Mouse (Mus musculus) heart, embryonic 13.5 days (tissue): ENCODE measurements at regions not wholly inside any gene's neighbourhood (a gene's known extent, or its start where the extent isn't known, plus 50 kb on each side); places are given as distances from the start of the nearest gene placed in this dataset.

Experiments used
- ATAC-seq: fragments of 200-750 bp; cut with Nextera tagmentation; 2 replicates; pipeline ENCODE4 v1.8.0; 2017; ENCODE audit warnings: moderate TSS enrichment; ENCODE audit not compliant: insufficient number of reproducible peaks, low FRiP score, low TSS enrichment; ENCODE audit errors: extremely low read depth
- H3K27ac ChIP-seq: fragments of 300-500 bp; sonication (generic); replicated peaks from 2 replicates; pipeline ENCODE4 v1.5.1; 2015; ENCODE audit warnings: moderate library complexity, mild to moderate bottlenecking, inconsistent platforms
- H3K27me3 ChIP-seq: fragments of 300-500 bp; sonication (generic); replicated peaks from 2 replicates; pipeline ENCODE4 v1.6.1; 2015; ENCODE audit warnings: mild to moderate bottlenecking, inconsistent platforms
- H3K36me3 ChIP-seq: fragments of 300-500 bp; sonication (generic); 2 replicates; pipeline ENCODE4 v1.6.1; 2015; ENCODE audit warnings: mild to moderate bottlenecking, inconsistent platforms
- H3K4me1 ChIP-seq: fragments of 300-500 bp; sonication (generic); 2 replicates; pipeline ENCODE4 v1.6.1; 2015; ENCODE audit warnings: inconsistent platforms
- H3K4me2 ChIP-seq: fragments of 300-500 bp; sonication (generic); 2 replicates; pipeline ENCODE4 v1.6.1; 2015; ENCODE audit warnings: inconsistent platforms, mild to moderate bottlenecking, moderate library complexity
- H3K4me3 ChIP-seq: fragments of 300-500 bp; sonication (generic); 2 replicates; pipeline ENCODE4 v1.5.1; 2015; ENCODE audit warnings: moderate library complexity, mild to moderate bottlenecking, inconsistent platforms
- H3K9ac ChIP-seq: fragments of 300-500 bp; sonication (generic); 2 replicates; pipeline ENCODE4 v1.6.1; 2015; ENCODE audit warnings: inconsistent platforms, mild to moderate bottlenecking, moderate library complexity
- H3K9me3 ChIP-seq: fragments of 300-500 bp; sonication (generic); 2 replicates; pipeline ENCODE4 v1.6.1; 2016; ENCODE audit warnings: inconsistent platforms
- WGBS: fragments of 180-500 bp; shearing (Covaris S2); methylation state at CpG from one replicate; pipeline ENCODE4 v1.1.7; 2015; ENCODE audit warnings: mixed read lengths; 5-methylcytosine and 5-hydroxymethylcytosine counted together

GRCm38 (mm10) chr17:48738708-48739107 lies 193.5 kb upstream of the Lrfn2 start:
- no peak overlapping the region for H3K9ac ChIP-seq
- H3K4me2 ChIP-seq: no peak overlapping the region
- WGBS: 80% methylated on average over 5 of the region's 5 CpGs
- no peak overlapping the region for H3K4me3 ChIP-seq
- no peaks in the 10 kb centered on the region for H3K36me3 ChIP-seq
- H3K27ac ChIP-seq: no peak overlapping the region
- no peaks in the 10 kb centered on the region for H3K4me1 ChIP-seq
- H3K9me3 ChIP-seq: no peaks in the 10 kb centered on the region
- no peak for ATAC-seq
- no peaks in the 10 kb centered on the region for H3K27me3 ChIP-seq

- no peaks in the 10 kb centered on the region for H3K27me3 ChIP-seq
- 83% methylated on average over 13 of the region's 13 CpGs for WGBS
- no peaks in the 10 kb centered on the region for H3K9me3 ChIP-seq
- no peak overlapping the region for H3K9ac ChIP-seq
- no peaks in the 10 kb centered on the region for H3K36me3 ChIP-seq
- H3K27ac ChIP-seq: no peak overlapping the region
- ATAC-seq: no peak
- no peak overlapping the region for H3K4me3 ChIP-seq
- H3K4me1 ChIP-seq: no peaks in the 10 kb centered on the region
- no peak overlapping the region for H3K4me2 ChIP-seq
Measured at GRCm38 (mm10) chr17:48742769-48743405, 189.3 kb upstream of the Lrfn2 start.

GRCm38 (mm10) chr17:48770099-48770498 lies 162.1 kb upstream of the Lrfn2 start:
- Histone ChIP-seq H3K27me3 (0 out of 2 replicates have a peak, but pooled peaks cover 5% of the 10 kb centered on the region), H3K4me2 (no peak overlapping the region), H3K4me1 (no peaks in the 10 kb centered on the region), H3K9ac (no peak overlapping the region), H3K27ac (no peak overlapping the region), H3K36me3 (no peaks in the 10 kb centered on the region), H3K9me3 (no peaks in the 10 kb centered on the region), H3K4me3 (no peak overlapping the region)
- ATAC-seq: no peak
- WGBS: 26% methylated on average over 2 of the region's 2 CpGs

GRCm38 (mm10) chr17:48771721-48772320 lies 160.4 kb upstream of the Lrfn2 start:
- Histone ChIP-seq H3K36me3 (no peaks in the 10 kb centered on the region), H3K27ac (no peak overlapping the region), H3K4me1 (no peaks in the 10 kb centered on the region), H3K4me2 (no peak overlapping the region), H3K9me3 (no peaks in the 10 kb centered on the region), H3K27me3 (0 out of 2 replicates have a peak, but pooled peaks cover 6% of the 10 kb centered on the region), H3K9ac (no peak overlapping the region), H3K4me3 (no peak overlapping the region)
- ATAC-seq: no peak
- WGBS: 83% methylated on average over 13 of the region's 13 CpGs

- WGBS: 63% methylated on average over 15 of the region's 15 CpGs
- no peak overlapping the region for H3K4me3 ChIP-seq
- H3K4me2 ChIP-seq: no peak overlapping the region
- H3K36me3 ChIP-seq: no peaks in the 10 kb centered on the region
- H3K9me3 ChIP-seq: no peaks in the 10 kb centered on the region
- H3K27ac ChIP-seq: no peak overlapping the region
- no peak overlapping the region for H3K9ac ChIP-seq
- no peak for ATAC-seq
- 0 out of 2 replicates have a peak, but pooled peaks cover 6% of the 10 kb centered on the region for H3K27me3 ChIP-seq
- no peaks in the 10 kb centered on the region for H3K4me1 ChIP-seq
Measured at GRCm38 (mm10) chr17:48774172-48774890, 157.8 kb upstream of the Lrfn2 start.

- Histone ChIP-seq H3K27me3 (0 out of 2 replicates have a peak, but pooled peaks cover 6% of the 10 kb centered on the region), H3K9ac (no peak overlapping the region), H3K4me3 (no peak overlapping the region), H3K9me3 (no peaks in the 10 kb centered on the region), H3K27ac (no peak overlapping the region), H3K4me1 (no peaks in the 10 kb centered on the region), H3K4me2 (no peak overlapping the region), H3K36me3 (no peaks in the 10 kb centered on the region)
- WGBS: 70% methylated on average over 5 of the region's 5 CpGs
- no peak for ATAC-seq
Measured at GRCm38 (mm10) chr17:48775479-48775878, 156.7 kb upstream of the Lrfn2 start.

GRCm38 (mm10) chr17:48776502-48776902 lies 155.7 kb upstream of the Lrfn2 start:
- H3K9ac ChIP-seq: no peak overlapping the region
- 0 out of 2 replicates have a peak, but pooled peaks cover 6% of the 10 kb centered on the region for H3K27me3 ChIP-seq
- no peaks in the 10 kb centered on the region for H3K36me3 ChIP-seq
- no peak overlapping the region for H3K27ac ChIP-seq
- ATAC-seq: no peak
- H3K4me3 ChIP-seq: no peak overlapping the region
- WGBS: 21% methylated on average over 2 of the region's 2 CpGs
- no peaks in the 10 kb centered on the region for H3K4me1 ChIP-seq
- H3K4me2 ChIP-seq: no peak overlapping the region
- H3K9me3 ChIP-seq: no peaks in the 10 kb centered on the region

- H3K4me1 ChIP-seq: no peaks in the 10 kb centered on the region
- no peaks in the 10 kb centered on the region for H3K9me3 ChIP-seq
- no peak overlapping the region for H3K9ac ChIP-seq
- H3K36me3 ChIP-seq: no peaks in the 10 kb centered on the region
- H3K27ac ChIP-seq: no peak overlapping the region
- H3K4me3 ChIP-seq: no peak overlapping the region
- ATAC-seq: no peak
- no peak overlapping the region for H3K4me2 ChIP-seq
- H3K27me3 ChIP-seq: 0 out of 2 replicates have a peak, but pooled peaks cover 3% of the 10 kb centered on the region
- 87% methylated on average over 7 of the region's 7 CpGs for WGBS
Measured at GRCm38 (mm10) chr17:48780217-48780616, 152.0 kb upstream of the Lrfn2 start.

- 74% methylated on average over 5 of the region's 5 CpGs for WGBS
- no peak for ATAC-seq
- Histone ChIP-seq H3K9ac (no peak overlapping the region), H3K4me1 (no peaks in the 10 kb centered on the region), H3K36me3 (no peaks in the 10 kb centered on the region), H3K27ac (no peak overlapping the region), H3K27me3 (peaks cover 3% of the 10 kb centered on the region; the same call in 1 of the 2 replicates), H3K4me2 (no peak overlapping the region), H3K4me3 (no peak overlapping the region), H3K9me3 (no peaks in the 10 kb centered on the region)
Measured at GRCm38 (mm10) chr17:48784417-48784816, 147.8 kb upstream of the Lrfn2 start.

- H3K4me1 ChIP-seq: no peaks in the 10 kb centered on the region
- WGBS: 69% methylated on average over 12 of the region's 12 CpGs
- no peaks in the 10 kb centered on the region for H3K9me3 ChIP-seq
- H3K4me3 ChIP-seq: no peak overlapping the region
- H3K36me3 ChIP-seq: no peaks in the 10 kb centered on the region
- H3K9ac ChIP-seq: no peak overlapping the region
- peaks cover 3% of the 10 kb centered on the region; the same call in 1 of the 2 replicates for H3K27me3 ChIP-seq
- H3K27ac ChIP-seq: no peak overlapping the region
- ATAC-seq: no peak
- no peak overlapping the region for H3K4me2 ChIP-seq
Measured at GRCm38 (mm10) chr17:48786501-48786900, 145.7 kb upstream of the Lrfn2 start.

GRCm38 (mm10) chr17:48789846-48790245 lies 142.3 kb upstream of the Lrfn2 start:
- ATAC-seq: no peak
- 82% methylated on average over 7 of the region's 7 CpGs for WGBS
- no peaks in the 10 kb centered on the region; the same call in 1 of the 2 replicates for H3K27me3 ChIP-seq

More at GRCm38 (mm10) chr17:48789846-48790245, 142.3 kb upstream of the Lrfn2 start:
- Histone ChIP-seq H3K9ac (no peak overlapping the region), H3K4me2 (no peak overlapping the region), H3K4me1 (no peaks in the 10 kb centered on the region), H3K36me3 (no peaks in the 10 kb centered on the region), H3K27ac (no peak overlapping the region), H3K4me3 (no peak overlapping the region), H3K9me3 (no peaks in the 10 kb centered on the region)
